Mouse (Mus musculus): Measurements from ENCODE around the gene Gm10392. TPM values are rescaled to one million over a fixed set of nuclear protein-coding genes. Genes with fewer than 3 reads are reported as not detected.

The Gm10392 gene
- total and polyA plus RNA-seq, 3 experiments: 0.10 to 0.27 TPM; not detected in 1

- TF ChIP-seq BHLHE40 (IDR thresholded peaks at IDR 0.05; ENCODE audit: borderline replicate concordance, low read depth, low read length) (no peak), MAZ (IDR thresholded peaks at IDR 0.05; ENCODE audit: low read depth, low read length) (peak; percentile 93), KAT2A (conservative IDR thresholded peaks at IDR 0.05; ENCODE audit: low read depth, low read length) (no peak), GABPA (IDR thresholded peaks at IDR 0.05; ENCODE audit: low read depth, low read length) (no peak), E2F4 (IDR thresholded peaks at IDR 0.05; ENCODE audit: borderline replicate concordance, low read depth, low read length) (no peak), MAFK (IDR thresholded peaks at IDR 0.05; ENCODE audit: borderline replicate concordance, low read depth, low read length) (no peak), RAD21 (IDR thresholded peaks at IDR 0.05; ENCODE audit: low read depth, low read length) (peak; percentile 84), RCOR1 (IDR thresholded peaks at IDR 0.05; ENCODE audit: low read depth, low read length) (0 out of 2 replicates have a peak, but pooled peaks have one; percentile 37), SMC3 (IDR thresholded peaks at IDR 0.05; ENCODE audit: low read depth, low read length) (peak; percentile 99), USF2 (IDR thresholded peaks at IDR 0.05; ENCODE audit: borderline replicate concordance in 1 of 2, insufficient read depth in 1 of 2, low read depth in 1 of 2, low read length in 2 of 2) (no peak), NRF1 (IDR thresholded peaks at IDR 0.05; ENCODE audit: insufficient read depth, low read depth, low read length, poor library complexity, severe bottlenecking) (no peak), TCF12 (IDR thresholded peaks at IDR 0.05; ENCODE audit: low read depth, low read length) (no peak; the same call in 1 of the 2 replicates), ZMIZ1 (IDR thresholded peaks at IDR 0.05; ENCODE audit: low read depth, low read length) (no peak), JUND (IDR thresholded peaks at IDR 0.05; ENCODE audit: low read depth, low read length) (no peak), TBP (IDR thresholded peaks at IDR 0.05; ENCODE audit: low read depth, low read length) (0 out of 2 replicates have a peak, but pooled peaks have one; percentile 50), ZC3H11A (IDR thresholded peaks at IDR 0.05; ENCODE audit: low read depth, low read length) (peak; percentile 84), UBTF (IDR thresholded peaks at IDR 0.05; ENCODE audit: borderline replicate concordance, insufficient read depth, low read depth, low read length) (no peak), HCFC1 (IDR thresholded peaks at IDR 0.05; ENCODE audit: low read depth, low read length) (peak; percentile 57)
These were observed 51.2 kb downstream of the Gm10392 start (continued) for GRCm38 (mm10) chr11:77467784-77468183.

GRCm38 (mm10) chr11:77467157-77467556, 51.8 kb downstream of the Gm10392 start:
- DNase-seq (ENCODE audit: low read depth, low spot score): peak; percentile 90
- no peaks in the 10 kb centered on the region for H3K36me3 ChIP-seq (ENCODE audit: control insufficient read depth in 1 of 2, insufficient read depth in 2 of 2, low read length in 2 of 2)
- H3K4me3 ChIP-seq (ENCODE audit: control insufficient read depth in 1 of 2, insufficient read depth in 1 of 2, low read depth in 2 of 2, low read length in 2 of 2): peak overlapping the region; percentile 54 to 65
- no peak for TF ChIP-seq TBP (IDR thresholded peaks at IDR 0.05; ENCODE audit: low read depth, low read length)
- TF ChIP-seq CTCF (IDR thresholded peaks at IDR 0.05 in 2 of 3, conservative IDR thresholded peaks at IDR 0.05 in 1 of 3; ENCODE audit: control insufficient read depth in 1 of 3, insufficient read depth in 1 of 3, low read depth in 2 of 3, low read length in 3 of 3, poor library complexity in 1 of 3, severe bottlenecking in 1 of 3): peak in 2 of 3 experiments; percentile 64 to 92; a peak in 5 of 6 replicates
- TF ChIP-seq GABPA (IDR thresholded peaks at IDR 0.05; ENCODE audit: low read depth, low read length): no peak
- TF ChIP-seq EP300 (IDR thresholded peaks at IDR 0.05; ENCODE audit: low read depth in 1 of 2, low read length in 2 of 2): no peak
- peak; percentile 51; the same call in 1 of the 2 replicates for TF ChIP-seq SMC3 (IDR thresholded peaks at IDR 0.05; ENCODE audit: low read depth, low read length)
- no peak for TF ChIP-seq RCOR1 (IDR thresholded peaks at IDR 0.05; ENCODE audit: low read depth, low read length)
- TF ChIP-seq GATA1 (IDR thresholded peaks at IDR 0.05; ENCODE audit: low read depth, low read length): no peak
- no peak for TF ChIP-seq MAFK (IDR thresholded peaks at IDR 0.05; ENCODE audit: borderline replicate concordance, low read depth, low read length)
- no peak for TF ChIP-seq POLR2AphosphoS2 (IDR thresholded peaks at IDR 0.05; ENCODE audit: low read length)
- TF ChIP-seq TAL1 (IDR thresholded peaks at IDR 0.05; ENCODE audit: low read length): no peak
- 0 out of 2 replicates have a peak, but pooled peaks have one; percentile 94 for TF ChIP-seq UBTF (IDR thresholded peaks at IDR 0.05; ENCODE audit: borderline replicate concordance, insufficient read depth, low read depth, low read length)
- no peak for TF ChIP-seq TCF12 (IDR thresholded peaks at IDR 0.05; ENCODE audit: low read depth, low read length)
- no peak for TF ChIP-seq HCFC1 (IDR thresholded peaks at IDR 0.05; ENCODE audit: low read depth, low read length)
- TF ChIP-seq ZC3H11A (IDR thresholded peaks at IDR 0.05; ENCODE audit: low read depth, low read length): no peak
- TF ChIP-seq RAD21 (IDR thresholded peaks at IDR 0.05; ENCODE audit: low read depth, low read length): peak; percentile 59
- no peak for TF ChIP-seq SIN3A (IDR thresholded peaks at IDR 0.05; ENCODE audit: low read length)
- no peak for TF ChIP-seq POLR2A (IDR thresholded peaks at IDR 0.05; ENCODE audit: control insufficient read depth in 1 of 2, insufficient read depth in 1 of 2, low read depth in 1 of 2, low read length in 2 of 2, poor library complexity in 1 of 2)
- TF ChIP-seq CHD1 (IDR thresholded peaks at IDR 0.05; ENCODE audit: low read depth, low read length): no peak
- no peaks in the 10 kb centered on the region for H3K4me1 ChIP-seq (ENCODE audit: control insufficient read depth in 1 of 2, insufficient read depth in 2 of 2, low read length in 2 of 2)
- H3K27ac ChIP-seq (ENCODE audit: control insufficient read depth, low read depth, low read length): no peak overlapping the region
- no peaks in the 10 kb centered on the region for H3K27me3 ChIP-seq (ENCODE audit: control insufficient read depth in 1 of 2, insufficient read depth in 2 of 2, low read length in 2 of 2)
- peak overlapping the region; percentile 66 for H3K9ac ChIP-seq (ENCODE audit: control insufficient read depth, low read depth, low read length, poor library complexity, severe bottlenecking)
- no peaks in the 10 kb centered on the region for H3K9me3 ChIP-seq (replicated peaks; ENCODE audit: insufficient read depth, low read length)
- H3K79me2 ChIP-seq (ENCODE audit: control insufficient read depth, insufficient read depth, low read length, poor library complexity): no peaks in the 10 kb centered on the region
